Mouse (Mus musculus) MEL (cell line): ENCODE data around the gene Kcnk10. TPM values are rescaled to one million over a fixed set of nuclear protein-coding genes. Genes with fewer than 3 reads are reported as not detected.

Source experiments
- DNase-seq: peaks from one replicate; pipeline ENCODE4 v3.0.0; 2011; ENCODE audit warnings: low read depth, low spot score
- H3K27ac ChIP-seq: 2 replicates; pipeline ENCODE4 v1.5.1; 2012; ENCODE audit warnings: low read depth, mild to moderate bottlenecking, control low read depth, low read length, moderate library complexity; ENCODE audit not compliant: control insufficient read depth
- H3K27me3 ChIP-seq, 2 experiments: fragments of 150-350 bp in 1 of 2; sonication (generic) in 1 of 2; 2 replicates each; pipeline ENCODE4 v1.6.1; 2012; ENCODE audit warnings: low read length in 2 of 2, mild to moderate bottlenecking in 2 of 2, improper control_type of control experiment in 1 of 2, moderate library complexity in 1 of 2; ENCODE audit not compliant: insufficient read depth in 2 of 2, control insufficient read depth in 1 of 2
- H3K36me3 ChIP-seq, 2 experiments: 2 replicates each; pipeline ENCODE4 v1.6.1; 2012 to 2014; ENCODE audit warnings: low read length in 2 of 2, improper control_type of control experiment in 1 of 2, inconsistent platforms in 1 of 2, mild to moderate bottlenecking in 1 of 2; ENCODE audit not compliant: insufficient read depth in 2 of 2, control insufficient read depth in 1 of 2
- H3K4me1 ChIP-seq, 2 experiments: fragments of 150-350 bp in 1 of 2; sonication (generic) in 1 of 2; 2 replicates each; pipeline ENCODE4 v1.6.1; 2012; ENCODE audit warnings: low read length in 2 of 2, improper control_type of control experiment in 1 of 2, mild to moderate bottlenecking in 1 of 2; ENCODE audit not compliant: insufficient read depth in 2 of 2, control insufficient read depth in 1 of 2
- H3K4me3 ChIP-seq, 2 experiments: fragments of 150-350 bp in 1 of 2; sonication (generic) in 1 of 2; 2 replicates each; pipeline ENCODE4 v1.5.1; 2012; ENCODE audit warnings: low read depth in 2 of 2, low read length in 2 of 2, mild to moderate bottlenecking in 2 of 2, moderate library complexity in 2 of 2, control low read depth in 1 of 2, improper control_type of control experiment in 1 of 2; ENCODE audit not compliant: control insufficient read depth in 1 of 2, insufficient read depth in 1 of 2
- H3K79me2 ChIP-seq: 2 replicates; pipeline ENCODE4 v1.6.1; 2012; ENCODE audit warnings: mild to moderate bottlenecking, low read length, moderate library complexity; ENCODE audit not compliant: control insufficient read depth, poor library complexity, insufficient read depth
- H3K9ac ChIP-seq: 2 replicates; pipeline ENCODE4 v1.6.1; 2012; ENCODE audit warnings: low read depth, mild to moderate bottlenecking, control low read depth, low read length, moderate library complexity; ENCODE audit not compliant: control insufficient read depth, poor library complexity, severe bottlenecking
- H3K9me3 ChIP-seq: fragments of 150-350 bp; sonication (generic); replicated peaks from 2 replicates; pipeline ENCODE4 v1.6.1; 2012; ENCODE audit warnings: mild to moderate bottlenecking, low read length, improper control_type of control experiment, moderate library complexity; ENCODE audit not compliant: insufficient read depth
- CHD1 ChIP-seq: IDR thresholded peaks from 2 replicates; pipeline ENCODE4 v1.6.1; 2012; ENCODE audit warnings: low read depth, mild to moderate bottlenecking, inconsistent platforms, low read length, improper control_type of control experiment
- CTCF ChIP-seq, 3 experiments: IDR thresholded peaks in 2 of 3; conservative IDR thresholded peaks in 1 of 3; 2 replicates each; pipeline ENCODE4 v1.5.1; 2011 to 2012; ENCODE audit warnings: low read length in 3 of 3, low read depth in 2 of 3, mild to moderate bottlenecking in 2 of 3, improper control_type of control experiment in 1 of 3, inconsistent platforms in 1 of 3, mixed read lengths in 1 of 3, moderate library complexity in 1 of 3; ENCODE audit not compliant: control insufficient read depth in 1 of 3, insufficient read depth in 1 of 3, poor library complexity in 1 of 3, severe bottlenecking in 1 of 3
- EP300 ChIP-seq, 2 experiments: IDR thresholded peaks; 2 replicates each; pipeline ENCODE4 v1.6.1; 2011; ENCODE audit warnings: improper control_type of control experiment in 2 of 2, low read length in 2 of 2, low read depth in 1 of 2, mild to moderate bottlenecking in 1 of 2
- GABPA ChIP-seq: IDR thresholded peaks from 2 replicates; pipeline ENCODE4 v1.6.1; 2012; ENCODE audit warnings: low read depth, mild to moderate bottlenecking, inconsistent platforms, low read length, improper control_type of control experiment, moderate library complexity
- HCFC1 ChIP-seq: IDR thresholded peaks from 2 replicates; pipeline ENCODE4 v1.6.1; 2012; ENCODE audit warnings: low read depth, mild to moderate bottlenecking, inconsistent platforms, low read length, improper control_type of control experiment, moderate library complexity
- KAT2A ChIP-seq: conservative IDR thresholded peaks from 2 replicates; pipeline ENCODE4 v1.6.1; 2012; ENCODE audit warnings: low read depth, low read length, improper control_type of control experiment, inconsistent platforms
- MAX ChIP-seq: IDR thresholded peaks from 2 replicates; pipeline ENCODE4 v1.6.1; 2011; ENCODE audit warnings: low read length, improper control_type of control experiment
- MYB ChIP-seq: IDR thresholded peaks from 2 replicates; pipeline ENCODE4 v1.6.1; 2011; ENCODE audit warnings: mild to moderate bottlenecking, low read depth, low read length, improper control_type of control experiment
- MYC ChIP-seq: IDR thresholded peaks from 2 replicates; pipeline ENCODE4 v1.6.1; 2011; ENCODE audit warnings: low read depth, mild to moderate bottlenecking, low read length, improper control_type of control experiment, moderate library complexity
- NRF1 ChIP-seq: IDR thresholded peaks from 2 replicates; pipeline ENCODE4 v1.6.1; 2014; ENCODE audit warnings: low read depth, mild to moderate bottlenecking, inconsistent platforms, low read length, improper control_type of control experiment, moderate library complexity; ENCODE audit not compliant: poor library complexity, insufficient read depth, severe bottlenecking
- POLR2A ChIP-seq, 2 experiments: IDR thresholded peaks; 2 replicates each; pipeline ENCODE4 v1.6.1; 2011 to 2012; ENCODE audit warnings: low read length in 2 of 2, mild to moderate bottlenecking in 2 of 2, control low read depth in 1 of 2, improper control_type of control experiment in 1 of 2, low read depth in 1 of 2, moderate library complexity in 1 of 2; ENCODE audit not compliant: control insufficient read depth in 1 of 2, insufficient read depth in 1 of 2, poor library complexity in 1 of 2
- POLR2AphosphoS5 ChIP-seq: IDR thresholded peaks from 2 replicates; pipeline ENCODE4 v1.6.1; 2012; ENCODE audit warnings: low read depth, borderline replicate concordance, mild to moderate bottlenecking, inconsistent platforms, low read length, moderate library complexity, mixed read lengths
- RAD21 ChIP-seq: IDR thresholded peaks from 2 replicates; pipeline ENCODE4 v1.6.1; 2011; ENCODE audit warnings: mild to moderate bottlenecking, low read depth, low read length, improper control_type of control experiment
- RCOR1 ChIP-seq: IDR thresholded peaks from 2 replicates; pipeline ENCODE4 v1.6.1; 2012; ENCODE audit warnings: low read depth, mild to moderate bottlenecking, inconsistent platforms, low read length, improper control_type of control experiment
- SMC3 ChIP-seq: IDR thresholded peaks from 2 replicates; pipeline ENCODE4 v1.6.1; 2011; ENCODE audit warnings: low read depth, low read length, improper control_type of control experiment
- TBP ChIP-seq: IDR thresholded peaks from 2 replicates; pipeline ENCODE4 v1.8.0; 2011; ENCODE audit warnings: low read depth, low read length, improper control_type of control experiment
- TCF12 ChIP-seq: IDR thresholded peaks from 2 replicates; pipeline ENCODE4 v1.6.1; 2014; ENCODE audit warnings: low read depth, mild to moderate bottlenecking, inconsistent platforms, low read length, improper control_type of control experiment, moderate library complexity
- USF1 ChIP-seq: IDR thresholded peaks from 2 replicates; pipeline ENCODE4 v1.6.1; 2014; ENCODE audit warnings: low read depth, mild to moderate bottlenecking, inconsistent platforms, low read length, improper control_type of control experiment, moderate library complexity
- USF2 ChIP-seq, 2 experiments: IDR thresholded peaks; 2 replicates each; pipeline ENCODE4 v1.6.1; 2011 to 2012; ENCODE audit warnings: improper control_type of control experiment in 2 of 2, low read length in 2 of 2, borderline replicate concordance in 1 of 2, inconsistent platforms in 1 of 2, low read depth in 1 of 2, mild to moderate bottlenecking in 1 of 2; ENCODE audit not compliant: insufficient read depth in 1 of 2
- ZC3H11A ChIP-seq: IDR thresholded peaks from 2 replicates; pipeline ENCODE4 v1.6.1; 2012; ENCODE audit warnings: low read depth, mild to moderate bottlenecking, inconsistent platforms, low read length, improper control_type of control experiment
- ZKSCAN1 ChIP-seq: IDR thresholded peaks from 2 replicates; pipeline ENCODE4 v1.6.1; 2012; ENCODE audit warnings: low read depth, mild to moderate bottlenecking, inconsistent platforms, low read length, improper control_type of control experiment, moderate library complexity
- ZNF384 ChIP-seq: IDR thresholded peaks from 2 replicates; pipeline ENCODE4 v1.6.1; 2012; ENCODE audit warnings: low read depth, mild to moderate bottlenecking, inconsistent platforms, low read length, improper control_type of control experiment
- polyA plus RNA-seq, 2 experiments: library from polyadenylated mRNA; stranded (reverse) in 1 of 2; unstranded in 1 of 2; fragments of >175 nt in 1 of 2; fragments of >200 nt in 1 of 2; gene quantifications; 2 replicates each; pipeline versions ENCODE4 v1.2.1 to v1.2.4; 2012; ENCODE audit warnings: low replicate concordance in 2 of 2, low read depth in 1 of 2; ENCODE audit not compliant: insufficient read length in 2 of 2, insufficient read depth in 1 of 2, missing spikeins in 1 of 2
- total RNA-seq: library from RNA; depleted of rRNA; stranded (reverse); fragments of 300-350 nt; gene quantifications from 2 replicates; pipeline ENCODE4 v1.2.3, GENCODE M21; 2012

Kcnk10 gene
- total and polyA plus RNA-seq, 3 experiments, result not detected

DNA sequence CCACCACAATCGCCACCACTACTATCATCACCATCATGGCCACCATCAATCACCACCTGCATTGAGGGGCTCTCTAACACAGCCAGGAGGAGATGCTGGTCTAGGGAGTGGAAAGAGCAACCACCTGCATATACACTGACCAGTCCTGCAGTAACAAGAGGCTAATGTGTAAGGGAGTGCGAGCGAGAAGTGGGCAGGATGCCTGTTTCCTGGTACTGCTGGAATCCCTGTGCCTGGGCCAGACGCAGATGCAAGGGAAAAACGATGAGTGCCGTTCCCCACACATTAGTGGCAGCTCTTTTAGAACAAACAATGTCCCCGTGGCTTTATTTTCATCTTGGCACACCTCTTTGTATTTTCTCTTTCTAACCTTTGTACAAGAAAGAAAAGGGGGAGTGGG lies 125.5 kb downstream of the Kcnk10 start:
- TF ChIP-seq MAX (no peak), MYB (no peak), POLR2A (IDR thresholded peaks at IDR 0.05; ENCODE audit: control insufficient read depth in 1 of 2, insufficient read depth in 1 of 2, low read depth in 1 of 2, low read length in 2 of 2, poor library complexity in 1 of 2) (no peak), GABPA (no peak), CHD1 (no peak), USF1 (no peak), CTCF (IDR thresholded peaks at IDR 0.05 in 2 of 3, conservative IDR thresholded peaks at IDR 0.05 in 1 of 3; ENCODE audit: control insufficient read depth in 1 of 3, insufficient read depth in 1 of 3, low read depth in 2 of 3, low read length in 3 of 3, poor library complexity in 1 of 3, severe bottlenecking in 1 of 3) (no peak), RCOR1 (no peak), ZKSCAN1 (no peak), MYC (no peak), NRF1 (no peak)
- no peak overlapping the region for H3K9ac ChIP-seq
- H3K36me3 ChIP-seq, result no peaks in the 10 kb centered on the region
- no peak for DNase-seq
- no peaks in the 10 kb centered on the region for H3K27me3 ChIP-seq
- H3K9me3 ChIP-seq, result no peaks in the 10 kb centered on the region
- no peak overlapping the region for H3K4me3 ChIP-seq
- no peaks in the 10 kb centered on the region for H3K79me2 ChIP-seq
- no peak overlapping the region for H3K27ac ChIP-seq
- no peaks in the 10 kb centered on the region for H3K4me1 ChIP-seq

DNA sequence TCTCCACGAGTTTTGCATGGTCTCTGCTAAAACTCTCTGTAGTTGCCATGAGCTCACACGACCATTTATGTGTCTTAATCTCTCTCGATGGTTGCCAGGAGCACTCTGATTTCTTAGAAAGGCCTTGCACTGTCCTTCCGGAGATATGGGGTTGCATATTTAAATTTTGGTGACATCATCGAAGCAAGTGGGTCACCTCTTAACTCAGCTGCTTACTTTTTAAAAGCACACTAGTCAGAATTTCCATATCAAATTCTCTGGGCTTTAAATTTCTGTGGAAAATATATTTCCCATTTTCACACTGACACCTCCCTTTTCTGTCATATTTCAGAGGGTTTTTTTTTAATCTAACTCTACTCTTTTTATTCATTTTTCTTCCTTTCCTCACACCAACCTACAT lies 132.5 kb downstream of the Kcnk10 start:
- no peaks in the 10 kb centered on the region for H3K36me3 ChIP-seq
- no peaks in the 10 kb centered on the region for H3K9me3 ChIP-seq
- H3K4me1 ChIP-seq, result no peaks in the 10 kb centered on the region
- H3K79me2 ChIP-seq, result no peaks in the 10 kb centered on the region
- H3K9ac ChIP-seq, result no peak overlapping the region
- no peaks in the 10 kb centered on the region for H3K27me3 ChIP-seq
- no peak overlapping the region for H3K27ac ChIP-seq
- TF ChIP-seq MYC (no peak), USF2 (IDR thresholded peaks at IDR 0.05; ENCODE audit: borderline replicate concordance in 1 of 2, insufficient read depth in 1 of 2, low read depth in 1 of 2, low read length in 2 of 2) (no peak), RAD21 (no peak), EP300 (IDR thresholded peaks at IDR 0.05; ENCODE audit: low read depth in 1 of 2, low read length in 2 of 2) (no peak), TBP (no peak), CTCF (IDR thresholded peaks at IDR 0.05 in 2 of 3, conservative IDR thresholded peaks at IDR 0.05 in 1 of 3; ENCODE audit: control insufficient read depth in 1 of 3, insufficient read depth in 1 of 3, low read depth in 2 of 3, low read length in 3 of 3, poor library complexity in 1 of 3, severe bottlenecking in 1 of 3) (no peak), POLR2AphosphoS5 (no peak), GABPA (no peak), SMC3 (no peak), TCF12 (no peak), KAT2A (no peak), HCFC1 (no peak), ZNF384 (no peak), ZC3H11A (no peak)
- no peak for DNase-seq
- H3K4me3 ChIP-seq, result no peak overlapping the region
